Mouse (Mus musculus) ES-E14 (cell line): ENCODE results near the gene Rab25.

ENCODE experiments used
- CHD2 ChIP-seq: IDR thresholded peaks from 2 replicates; pipeline ENCODE4 v1.6.1; 2014; ENCODE audit warnings: mild to moderate bottlenecking, low read depth, low read length, inconsistent platforms
- ZC3H11A ChIP-seq: IDR thresholded peaks from 2 replicates; pipeline ENCODE4 v1.6.1; 2012; ENCODE audit warnings: low read depth, mild to moderate bottlenecking, inconsistent platforms, low read length, borderline replicate concordance

- TF ChIP-seq ZC3H11A (no peak), CHD2 (no peak)
These were observed 11.8 kb downstream of the Rab25 start for GRCm38 (mm10) chr3:88536103-88536930.
